Mouse (Mus musculus) stomach, postnatal 0 days (tissue): ENCODE data around the gene 4931428L18Rik.

Experiments used
- CTCF ChIP-seq: IDR thresholded peaks from 2 replicates; pipeline ENCODE4 v1.5.1; 2016; ENCODE audit warnings: antibody characterized with exemption, low read depth, mild to moderate bottlenecking, moderate library complexity
- EP300 ChIP-seq: optimal IDR thresholded peaks from 2 replicates; pipeline ENCODE3; 2016; ENCODE audit warnings: antibody characterized with exemption

DNA sequence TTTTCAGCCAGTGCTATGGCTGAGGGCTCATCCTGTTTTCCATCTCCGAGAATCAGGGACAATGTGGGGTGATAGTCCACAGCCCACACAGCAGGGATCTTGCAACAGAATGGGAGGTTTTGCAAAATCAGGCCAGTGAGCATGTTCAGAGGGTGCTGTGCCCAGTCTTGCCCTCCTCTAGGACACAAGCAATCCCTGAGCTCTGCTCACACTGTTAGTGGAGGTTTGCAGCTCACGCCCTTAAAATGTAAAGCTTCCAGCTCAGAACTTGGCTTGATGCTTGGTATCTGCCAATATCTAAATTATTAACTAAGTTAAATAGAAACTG is 126.1 kb downstream of the 4931428L18Rik start:
- no peak for TF ChIP-seq CTCF
- TF ChIP-seq EP300, result no peak
